Mouse (Mus musculus): Measurements from ENCODE around the gene Gm20721.

The Gm20721 gene

DNA sequence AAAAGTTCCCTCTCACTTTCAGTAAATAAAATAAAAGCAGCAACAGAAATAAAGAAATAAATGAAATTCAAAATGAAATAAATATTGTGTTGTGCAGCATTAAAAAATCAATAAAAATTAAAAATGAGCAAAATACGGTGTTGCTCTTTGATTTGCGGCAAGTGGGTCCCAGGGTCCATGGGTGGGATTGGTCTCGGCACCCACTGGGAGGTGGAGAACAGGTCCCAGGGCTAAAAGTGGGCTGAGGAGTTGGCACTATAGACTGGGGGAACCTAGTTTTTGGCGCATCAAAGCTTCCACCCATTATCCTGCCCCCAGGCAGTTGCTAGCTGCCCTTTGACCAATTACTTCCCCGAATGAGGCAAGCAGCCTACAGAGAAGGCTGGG is at the start of gene Gm20721:
TSS of gene Gm20721 (minus strand) at position 101 of the 387 bp plus-strand sequence.
- peak in 1 of 2 experiments; percentile 36 for DNase-seq (ENCODE audit: inconsistent age in 2 of 2, low spot score in 1 of 2)

DNA sequence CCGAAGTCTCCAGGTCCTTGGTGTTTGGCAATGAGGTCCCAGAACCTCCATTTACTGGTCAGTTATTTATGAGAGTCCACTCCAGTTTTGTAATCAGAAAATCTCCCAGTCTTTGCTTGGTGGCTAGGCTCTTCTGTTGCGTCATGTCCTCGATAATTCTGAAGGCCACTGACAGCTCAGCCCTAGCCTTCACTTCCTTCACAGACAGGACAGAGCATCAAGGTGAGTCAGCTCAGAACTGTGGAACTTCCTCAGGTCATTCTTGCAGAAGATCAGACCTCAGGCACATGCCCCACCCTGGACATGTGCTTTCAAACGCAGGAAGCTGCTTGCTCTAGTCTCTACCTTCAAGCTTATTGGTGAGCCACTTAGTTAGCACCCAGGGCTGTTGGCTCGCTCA is 46.9 kb upstream of the Gm20721 start:
- DNase-seq (ENCODE audit: inconsistent age in 2 of 2, low spot score in 1 of 2): peak; percentile 77 to 89

DNA sequence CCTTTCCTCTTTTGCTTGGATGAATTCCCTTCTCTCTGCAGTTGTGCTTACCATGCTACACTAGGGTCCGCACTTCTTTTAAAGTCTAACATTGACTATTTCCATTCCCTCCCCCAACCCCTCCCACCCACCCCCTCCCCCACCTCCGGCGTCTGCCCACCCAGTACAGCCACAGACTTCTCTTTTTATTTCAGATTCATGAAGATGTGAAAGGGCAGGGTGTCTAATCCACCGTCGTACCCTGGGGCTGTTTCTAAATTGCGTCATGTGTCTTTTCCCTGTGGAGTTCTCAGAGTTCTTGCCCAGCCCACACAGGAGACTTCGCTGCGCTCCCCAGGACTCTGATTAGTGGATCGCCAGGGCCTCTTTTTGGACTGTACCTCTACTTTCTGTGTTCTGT is 46.0 kb upstream of the Gm20721 start:
- DNase-seq (ENCODE audit: inconsistent age in 2 of 2, low spot score in 1 of 2): no peak

DNA sequence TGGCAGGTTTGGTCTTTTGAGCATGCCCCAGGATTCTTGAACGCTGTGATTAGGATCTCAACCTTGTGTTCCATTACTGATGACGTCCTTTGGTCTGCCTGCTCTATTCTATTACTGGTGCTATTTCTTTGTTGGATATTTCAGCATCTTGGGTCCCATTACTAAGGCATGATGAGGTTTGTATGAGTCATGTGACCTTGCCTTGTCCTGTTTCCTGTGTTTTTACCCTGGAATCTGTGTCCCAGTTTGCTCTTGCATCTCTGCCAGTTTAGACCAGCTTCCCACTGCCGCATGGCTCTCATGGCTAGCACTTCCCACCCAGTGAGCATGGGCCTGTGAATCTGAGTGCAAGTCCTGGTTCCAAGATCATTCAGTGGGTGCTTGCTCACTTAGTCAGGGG is 45.4 kb upstream of the Gm20721 start:
- peak in 1 of 2 experiments; percentile 62 for DNase-seq (ENCODE audit: inconsistent age in 2 of 2, low spot score in 1 of 2)

DNA sequence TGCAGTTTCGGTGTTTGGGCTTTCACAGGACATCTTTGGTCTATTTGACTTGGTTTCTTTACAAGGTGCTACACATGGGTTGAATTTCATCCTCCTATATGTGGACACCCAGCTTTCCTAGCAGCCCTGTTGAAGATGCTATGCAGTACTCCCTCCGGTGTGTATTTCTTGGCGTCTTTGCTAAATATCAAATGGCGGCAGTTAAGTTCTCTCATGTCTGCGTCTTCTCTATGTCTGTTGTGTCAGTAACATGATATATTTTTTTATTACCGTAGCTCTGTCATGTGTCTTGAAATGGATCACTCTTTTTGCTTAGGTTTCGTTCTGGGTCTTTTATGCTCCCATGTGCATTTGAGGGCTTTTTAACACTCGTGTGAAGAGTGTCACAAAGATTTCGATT is 34.5 kb upstream of the Gm20721 start:
- DNase-seq (ENCODE audit: inconsistent age in 2 of 2, low spot score in 1 of 2): no peak

DNA sequence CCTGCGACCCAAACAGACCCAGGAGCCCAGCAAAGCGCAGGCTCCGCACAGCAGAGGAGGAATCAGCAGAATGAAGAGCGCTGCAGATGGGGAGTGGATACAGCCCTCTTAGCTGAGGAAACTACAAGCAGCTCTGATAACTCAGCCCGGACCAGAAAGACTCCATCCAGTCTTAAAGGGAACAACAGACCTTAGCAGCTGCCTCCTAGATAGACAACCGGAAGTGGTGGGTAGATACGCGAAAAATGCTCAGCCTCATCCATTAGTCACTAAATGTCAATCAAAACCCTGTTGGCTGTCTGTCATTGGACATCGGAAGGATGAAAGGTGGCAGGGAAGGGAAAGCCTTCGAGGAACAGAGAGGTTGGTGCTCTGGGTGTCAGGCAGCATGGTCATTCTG is 20.1 kb upstream of the Gm20721 start:
- DNase-seq (ENCODE audit: inconsistent age in 2 of 2, low spot score in 1 of 2): no peak

DNA sequence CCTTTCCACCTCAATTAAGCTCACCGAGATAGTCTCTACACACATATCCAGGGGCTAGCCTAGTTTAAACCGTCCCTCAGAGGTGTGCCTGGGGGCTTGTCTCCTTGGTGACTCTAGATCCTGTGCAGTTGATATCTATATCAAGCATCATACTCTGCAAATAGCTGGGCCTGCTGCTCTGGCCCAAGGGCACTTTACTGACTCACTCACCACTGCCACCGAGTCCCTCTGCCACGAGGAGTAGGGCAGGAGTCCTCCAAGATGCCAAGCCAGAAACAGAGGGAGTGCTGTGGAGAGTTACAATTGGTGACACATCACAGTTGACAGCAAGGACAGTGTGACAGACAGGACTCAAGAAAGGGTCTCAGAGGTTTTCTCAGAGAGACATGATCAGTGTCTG is 13.1 kb upstream of the Gm20721 start:
- peak; percentile 14 to 50 for DNase-seq (ENCODE audit: inconsistent age in 2 of 2, low spot score in 1 of 2)

DNA sequence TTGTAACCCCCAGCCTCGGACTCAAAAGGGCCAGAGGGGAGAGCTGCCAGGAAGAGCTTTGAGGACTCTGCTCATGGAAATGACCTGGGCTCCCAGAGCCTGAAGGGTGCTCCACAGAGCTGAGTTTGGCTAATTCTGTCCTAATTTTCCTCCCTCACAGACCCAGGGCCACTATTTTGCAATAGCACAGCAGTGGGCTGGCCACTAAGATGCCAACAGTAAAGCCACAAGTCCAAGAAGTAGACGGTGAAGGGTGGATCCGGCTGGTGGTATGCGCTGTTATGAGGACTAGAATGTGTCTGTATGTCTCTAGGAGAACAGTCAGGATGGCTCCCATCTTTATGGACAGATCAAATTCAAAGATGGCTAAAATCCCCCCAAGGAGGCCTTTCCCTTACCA is 12.0 kb upstream of the Gm20721 start:
- DNase-seq (ENCODE audit: inconsistent age in 2 of 2, low spot score in 1 of 2): no peak

DNA sequence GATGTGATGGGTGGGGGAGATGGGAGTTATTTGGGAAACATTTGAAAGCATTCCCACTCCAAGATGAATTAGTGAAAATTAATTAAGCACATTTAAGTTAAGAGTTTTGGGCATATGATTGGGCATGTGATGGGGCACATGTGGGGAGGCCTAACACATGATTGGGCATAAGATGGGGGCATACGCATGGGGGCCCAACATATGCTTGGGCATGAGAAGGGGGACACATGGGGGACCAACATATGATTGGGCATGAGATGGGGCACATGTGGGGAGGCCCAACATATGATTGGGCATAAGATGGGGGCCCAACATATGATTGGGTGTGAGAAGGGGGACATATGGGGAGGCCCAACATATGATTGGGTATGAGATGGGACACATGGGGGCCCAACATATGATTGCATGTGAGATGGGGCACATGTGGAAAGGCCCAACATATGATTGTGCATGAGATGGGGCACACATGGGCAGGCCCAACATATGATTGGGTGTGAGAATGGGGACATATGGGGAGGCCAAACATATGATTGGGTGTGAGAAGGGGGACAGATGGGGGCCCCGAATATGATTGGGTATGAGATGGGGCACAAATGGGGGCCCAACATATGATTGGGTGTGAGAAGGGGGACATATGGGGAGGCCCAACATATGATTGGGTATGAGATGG is 622 bp upstream of the Gm20721 start:
- DNase-seq (ENCODE audit: inconsistent age in 2 of 2, low spot score in 1 of 2): peak in 1 of 2 experiments; percentile 35

DNA sequence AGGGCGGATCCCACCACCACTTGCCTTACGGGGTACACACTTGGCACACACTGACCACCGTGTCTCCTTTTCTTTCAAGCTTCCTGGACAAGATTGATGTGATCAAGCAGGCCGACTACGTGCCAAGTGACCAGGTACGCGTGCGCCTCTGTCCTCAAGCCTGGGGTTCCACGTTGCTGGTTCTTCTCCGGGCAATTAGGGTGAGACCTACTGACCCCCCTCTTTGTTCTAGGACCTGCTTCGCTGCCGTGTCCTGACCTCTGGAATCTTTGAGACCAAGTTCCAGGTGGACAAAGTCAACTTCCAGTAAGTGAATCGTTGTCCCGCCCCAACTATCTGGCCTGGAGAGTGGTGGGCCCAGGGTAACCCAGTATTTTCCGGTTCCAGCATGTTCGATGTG is 1.5 kb downstream of the Gm20721 start:
- peak in 1 of 2 experiments; percentile 58 for DNase-seq (ENCODE audit: inconsistent age in 2 of 2, low spot score in 1 of 2)

DNA sequence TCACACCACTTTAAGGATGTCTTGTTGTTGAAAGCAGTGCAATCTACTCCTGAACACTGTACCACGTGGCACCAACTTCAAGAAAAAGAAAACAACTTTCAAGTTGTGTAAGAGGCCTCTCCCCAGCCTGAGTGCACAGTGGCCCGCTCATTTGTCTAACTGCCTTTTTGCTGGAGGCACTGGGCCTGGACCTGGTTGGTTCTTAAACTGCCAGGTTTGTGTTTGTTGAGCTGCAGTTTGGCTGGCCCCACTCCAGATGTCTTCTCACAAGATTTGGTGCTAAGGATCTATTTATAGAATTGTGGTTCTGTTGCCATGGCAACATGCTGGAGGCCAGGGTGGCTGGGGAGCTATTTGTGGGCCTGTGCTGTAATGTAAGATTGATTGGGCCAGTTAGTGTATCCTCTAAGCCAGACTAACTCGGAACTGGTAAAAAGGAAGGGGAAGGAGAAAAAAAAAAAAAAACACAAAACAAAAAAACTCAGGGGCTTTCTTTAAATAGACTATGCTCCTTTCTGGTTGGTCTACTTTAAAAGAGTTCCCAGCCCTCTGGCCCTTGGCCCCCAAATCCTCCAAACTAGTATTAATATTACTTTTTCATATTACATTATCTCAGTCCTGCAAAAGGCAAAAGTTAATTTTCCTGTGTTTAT is 2.4 kb downstream of the Gm20721 start:
- peak; percentile 87 to 96 for DNase-seq (ENCODE audit: inconsistent age in 2 of 2, low spot score in 1 of 2)

DNA sequence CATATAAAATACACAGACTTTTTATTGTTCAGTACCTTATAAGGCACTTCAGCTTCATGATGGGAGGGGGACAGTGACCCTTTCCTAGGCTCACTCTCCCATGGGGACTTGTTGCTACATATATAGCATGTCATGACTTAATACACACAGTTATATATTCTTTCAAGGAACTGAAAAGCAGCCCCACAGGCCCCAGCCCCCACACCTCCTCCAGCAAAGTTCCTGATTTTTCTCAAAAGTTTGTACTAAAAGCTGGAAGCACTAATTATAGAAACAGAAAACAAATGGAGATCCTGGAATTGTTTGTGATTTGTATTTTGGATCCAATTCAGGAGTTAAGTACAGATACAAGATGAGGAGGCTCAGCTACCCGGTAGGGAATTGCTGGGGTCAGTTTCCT is 2.9 kb downstream of the Gm20721 start:
- DNase-seq (ENCODE audit: inconsistent age in 2 of 2, low spot score in 1 of 2): no peak

DNA sequence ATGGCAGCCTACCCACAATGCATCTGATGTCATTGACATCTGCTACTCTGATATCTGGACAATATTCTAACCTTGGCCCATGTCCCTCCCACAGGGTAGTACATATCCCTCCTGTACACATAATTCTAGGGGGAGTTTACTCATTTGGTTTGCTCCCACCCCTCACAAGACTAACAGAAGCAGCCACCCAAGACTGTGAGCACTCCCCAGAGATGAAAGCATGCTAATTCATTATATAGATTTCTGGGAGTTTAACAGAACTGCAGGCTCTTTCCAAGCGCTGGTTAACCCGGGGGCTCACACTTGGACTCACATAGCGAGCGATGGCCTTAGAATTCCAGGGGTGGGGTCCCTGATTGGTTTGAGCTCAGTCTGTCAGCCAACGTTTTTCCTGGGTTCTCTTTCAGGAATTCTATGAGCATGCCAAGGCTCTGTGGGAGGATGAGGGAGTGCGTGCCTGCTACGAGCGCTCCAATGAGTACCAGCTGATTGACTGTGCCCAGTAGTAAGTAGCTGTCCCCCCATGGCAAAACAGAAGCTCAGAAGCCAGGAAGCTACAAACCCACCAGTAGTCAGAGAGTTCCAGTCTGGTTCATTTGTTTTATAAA is 3.6 kb downstream of the Gm20721 start:
- DNase-seq (ENCODE audit: inconsistent age in 2 of 2, low spot score in 1 of 2): peak in 1 of 2 experiments; percentile 54

DNA sequence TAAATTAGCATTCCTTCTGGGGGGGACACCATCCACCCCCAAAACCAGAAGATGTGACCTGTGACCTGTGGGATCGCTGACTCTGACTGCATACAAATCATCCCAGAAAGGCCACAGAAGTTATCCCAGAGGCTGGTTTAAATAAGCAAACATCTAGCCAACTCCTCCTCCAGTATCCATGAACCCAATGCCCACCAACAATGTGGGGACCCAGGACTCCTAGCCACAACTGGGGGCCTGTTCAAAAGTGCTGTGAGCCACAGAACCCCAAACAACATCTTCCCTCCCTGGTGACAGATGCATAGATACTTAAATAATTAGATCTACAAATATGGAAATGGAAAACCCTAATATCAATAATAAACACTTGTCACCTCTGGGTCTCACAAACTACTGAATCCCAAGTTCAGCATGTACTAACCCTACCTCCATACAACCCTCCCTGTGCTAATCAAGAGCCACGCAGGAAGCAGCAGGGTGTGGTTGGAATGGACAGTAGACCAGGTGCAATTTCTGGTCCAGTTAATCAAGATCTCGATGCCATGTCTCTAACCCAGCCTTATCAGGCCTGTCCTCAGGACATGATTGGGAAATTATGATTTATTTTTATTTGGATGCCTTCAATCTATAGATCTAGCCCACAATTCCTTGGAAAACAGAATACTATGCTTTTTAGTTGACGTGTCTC is 5.5 kb downstream of the Gm20721 start:
- no peak for DNase-seq (ENCODE audit: inconsistent age in 2 of 2, low spot score in 1 of 2)

DNA sequence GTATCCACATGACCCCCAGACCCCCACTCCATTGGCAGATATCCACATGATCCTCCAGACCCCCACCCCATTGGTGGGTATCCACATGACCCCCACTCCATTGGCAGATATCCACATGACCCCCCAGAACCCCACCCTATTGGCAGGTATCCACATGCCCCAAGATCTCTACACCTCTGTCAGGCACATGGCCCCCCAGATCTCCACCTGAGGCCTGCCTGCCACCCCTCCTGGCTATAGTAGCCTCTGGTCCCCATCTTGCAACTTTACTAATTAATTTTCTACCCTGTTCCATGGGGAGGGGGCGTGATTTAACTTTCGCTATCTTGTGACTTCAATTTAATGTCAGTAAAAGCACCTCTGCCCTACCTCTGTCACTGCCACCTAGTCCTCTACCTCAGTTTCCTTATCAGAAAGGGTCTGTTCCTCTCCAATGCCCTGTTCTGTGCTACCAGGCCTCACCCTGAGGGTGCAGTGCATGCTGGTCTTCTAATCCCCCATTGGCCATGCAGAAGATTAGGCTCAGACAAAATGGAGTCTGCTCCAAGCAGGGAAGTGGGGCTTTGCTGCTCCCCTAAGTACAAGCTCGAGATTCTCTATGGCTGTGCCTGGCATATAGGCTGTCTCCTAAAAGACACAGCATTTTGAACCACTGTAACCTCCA is 6.2 kb downstream of the Gm20721 start:
- peak in 1 of 2 experiments; percentile 54 for DNase-seq (ENCODE audit: inconsistent age in 2 of 2, low spot score in 1 of 2)

DNA sequence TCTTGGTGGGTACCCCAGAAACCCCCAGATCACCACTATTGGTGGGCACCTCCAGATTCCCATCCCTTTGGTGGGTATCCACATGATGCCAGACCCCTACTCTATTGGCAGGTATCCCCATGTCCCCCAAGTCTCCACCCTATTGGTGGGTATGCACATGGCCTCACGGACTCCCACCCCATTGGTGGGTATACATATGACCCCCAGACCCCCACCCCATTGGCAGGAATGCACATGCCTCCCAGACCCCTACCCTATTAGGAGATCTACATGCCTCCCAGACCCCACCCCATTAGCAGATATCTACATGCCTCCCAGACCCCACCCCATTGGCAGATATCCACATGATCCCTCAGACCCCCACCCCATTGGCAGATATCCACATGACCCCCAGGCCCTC is 6.8 kb downstream of the Gm20721 start:
- peak in 1 of 2 experiments; percentile 44 for DNase-seq (ENCODE audit: inconsistent age in 2 of 2, low spot score in 1 of 2)

DNA sequence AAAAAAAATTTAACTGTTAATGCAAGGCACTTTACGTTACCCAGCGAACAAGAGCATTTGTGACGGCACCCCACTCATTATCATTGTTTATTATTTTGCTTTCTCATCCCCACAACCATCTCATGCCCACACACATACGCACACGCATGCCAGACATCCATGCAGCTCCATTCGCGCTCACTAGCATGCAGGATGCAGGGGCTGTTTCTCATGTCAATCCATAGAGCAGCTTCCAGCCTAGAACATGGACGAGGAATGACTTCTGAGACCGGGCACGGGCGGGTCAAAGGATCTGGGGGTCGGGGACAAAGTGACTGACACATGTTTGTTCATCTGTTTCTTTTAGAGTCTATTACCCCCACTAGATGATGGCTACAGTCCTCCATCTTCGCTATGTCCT is 9.2 kb downstream of the Gm20721 start:
- DNase-seq (ENCODE audit: inconsistent age in 2 of 2, low spot score in 1 of 2): peak in 1 of 2 experiments; percentile 46

DNA sequence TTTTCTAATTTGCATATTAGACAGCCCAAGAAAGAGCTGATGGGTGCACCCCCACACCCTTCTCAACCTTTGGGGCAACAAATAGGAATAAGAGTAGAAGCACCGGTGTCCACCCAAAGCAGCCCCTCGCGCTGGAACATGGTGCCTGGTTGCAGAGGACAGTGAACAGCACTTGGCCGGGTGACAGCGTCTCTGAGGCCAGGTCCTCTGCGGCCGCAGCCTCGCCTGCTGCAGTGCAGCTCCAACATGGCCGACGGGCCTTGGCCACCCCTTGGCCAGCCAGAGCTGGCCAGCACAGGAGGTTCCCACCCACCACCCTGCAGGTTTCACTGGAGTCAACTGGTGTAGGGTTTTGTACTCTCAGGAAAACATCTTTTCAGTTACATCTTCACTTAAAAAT is 12.1 kb downstream of the Gm20721 start:
- DNase-seq (ENCODE audit: inconsistent age in 2 of 2, low spot score in 1 of 2): peak; percentile 54 to 75

DNA sequence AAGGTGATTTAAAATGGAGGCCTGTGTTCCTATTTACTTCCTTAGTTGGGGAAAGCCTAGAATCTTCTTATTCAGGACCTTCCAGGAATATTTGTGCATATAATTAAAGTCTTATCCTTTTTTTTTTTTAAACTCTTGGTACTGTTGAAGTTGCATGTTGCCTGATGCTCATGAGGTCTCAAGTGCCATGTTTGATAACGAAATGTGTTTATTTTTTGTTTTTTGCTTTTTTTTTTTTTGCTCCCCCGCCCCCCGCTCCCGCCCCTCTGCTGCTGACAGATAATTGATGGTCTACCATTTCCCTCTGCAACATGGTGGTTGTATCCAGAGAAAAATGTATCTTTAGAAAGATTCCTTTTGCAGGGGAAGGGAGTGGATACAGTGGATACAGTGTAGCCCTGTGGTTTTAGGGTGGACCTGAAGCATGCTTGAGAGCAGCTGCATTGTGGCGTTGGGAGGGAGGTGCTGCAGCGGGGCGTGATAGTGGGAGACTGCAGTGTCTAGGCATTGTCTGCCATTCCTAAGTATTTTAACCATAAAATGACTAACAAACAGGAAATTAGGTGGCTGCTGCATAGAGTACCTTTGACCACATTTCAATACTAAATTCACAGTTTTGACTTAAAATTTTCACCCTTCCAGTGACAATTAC is 13.1 kb downstream of the Gm20721 start:
- peak in 1 of 2 experiments; percentile 54 for DNase-seq (ENCODE audit: inconsistent age in 2 of 2, low spot score in 1 of 2)

DNA sequence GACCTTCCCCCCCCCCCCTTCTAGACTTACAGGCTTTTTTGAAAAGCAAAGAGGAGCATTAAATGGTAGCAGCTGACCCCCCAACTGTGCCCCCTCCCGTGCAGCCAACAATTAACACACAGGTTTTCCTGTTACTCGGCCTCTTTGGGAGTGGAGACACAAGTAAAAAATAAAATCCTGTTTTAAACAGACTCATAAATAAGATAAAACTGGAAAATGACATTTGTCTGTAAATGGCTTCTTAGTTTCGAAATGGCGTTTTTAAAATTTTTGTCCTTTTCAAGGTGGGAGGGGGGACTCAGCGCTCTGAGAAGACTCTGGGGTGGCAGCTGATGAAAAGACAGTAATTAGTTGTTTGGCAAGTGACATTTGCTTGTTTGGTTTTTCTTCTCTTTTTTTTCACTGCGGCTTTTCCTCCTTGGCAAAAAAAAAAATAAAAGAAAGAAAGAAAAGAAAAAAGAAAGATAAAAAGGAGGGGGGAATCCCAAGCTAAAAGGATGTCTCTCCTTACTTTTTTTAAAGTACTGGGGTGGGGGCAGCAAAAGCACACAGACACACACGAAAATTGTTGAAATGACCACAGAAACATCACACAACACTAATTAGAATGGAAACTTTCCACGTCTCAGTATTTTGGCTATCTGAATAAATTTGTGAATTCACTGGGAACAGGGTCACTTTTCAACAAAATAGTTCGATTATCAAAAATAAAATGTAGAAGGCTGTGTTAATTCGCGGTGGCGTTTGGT is 15.1 kb downstream of the Gm20721 start:
- peak in 1 of 2 experiments; percentile 66 for DNase-seq (ENCODE audit: inconsistent age in 2 of 2, low spot score in 1 of 2)

All from adrenal gland, adult (tissue).